Mouse (Mus musculus): ENCODE data around the gene Lzts2. TPM values are rescaled to one million over a fixed set of nuclear protein-coding genes. Genes with fewer than 3 reads are reported as not detected.

Gene Lzts2
- polyA plus RNA-seq, 2 experiments: 64.7 to 87.0 TPM

GRCm38 (mm10) chr19:45073871-45074542 lies 59.8 kb downstream of the Lzts2 start:
- Histone ChIP-seq H3K27me3 (ENCODE audit: control insufficient read depth, insufficient read depth, low read length) (peaks cover 35% of the 10 kb centered on the region), H3K4me2 (replicated peaks; ENCODE audit: low read depth, low read length, severe bottlenecking) (peak overlapping the region; percentile 93), H3K36me3 (ENCODE audit: control insufficient read depth, insufficient read depth, low read length) (no peaks in the 10 kb centered on the region), H3K9me3 (ENCODE audit: control insufficient read depth, low read length) (no peaks in the 10 kb centered on the region), H3K4me3 (replicated peaks; ENCODE audit: low read length) (peak overlapping the region; percentile 73), H3K9ac (ENCODE audit: low read depth, low read length, severe bottlenecking) (peak overlapping the region; percentile 78), H3K4me1 (ENCODE audit: control insufficient read depth, insufficient read depth, low read length) (peaks cover 31% of the 10 kb centered on the region), H3K27ac (replicated peaks; ENCODE audit: low read depth, low read length) (peak overlapping the region; percentile 99)
- 9% methylated on average over 20 of the region's 20 CpGs for WGBS
- no peak for ATAC-seq (ENCODE audit: low FRiP score, low read depth)
- no peak for TF ChIP-seq POLR2A (IDR thresholded peaks at IDR 0.05; ENCODE audit: borderline replicate concordance, extremely low read depth, insufficient read depth, insufficient read length)
- peak; percentile 89 for DNase-seq (ENCODE audit: low spot score)

- TF ChIP-seq POLR2A (IDR thresholded peaks at IDR 0.05; ENCODE audit: borderline replicate concordance, extremely low read depth, insufficient read depth, insufficient read length): peak; percentile 74; the same call in 1 of the 2 replicates
- Histone ChIP-seq H3K9ac (ENCODE audit: low read depth, low read length, severe bottlenecking) (peak within 1 kb of the TSS; percentile 78), H3K4me2 (replicated peaks; ENCODE audit: low read depth, low read length, severe bottlenecking) (peak within 1 kb of the TSS; percentile 93), H3K27ac (replicated peaks; ENCODE audit: low read depth, low read length) (peak within 1 kb of the TSS; percentile 99), H3K9me3 (ENCODE audit: control insufficient read depth, low read length) (no peaks in the 10 kb centered on the region), H3K4me1 (ENCODE audit: control insufficient read depth, insufficient read depth, low read length) (peaks cover 37% of the 10 kb centered on the region), H3K27me3 (ENCODE audit: control insufficient read depth, insufficient read depth, low read length) (peaks cover 43% of the 10 kb centered on the region), H3K4me3 (replicated peaks; ENCODE audit: low read length) (peak within 1 kb of the TSS; percentile 73), H3K36me3 (ENCODE audit: control insufficient read depth, insufficient read depth, low read length) (no peaks in the 10 kb centered on the region)
- WGBS: 1% methylated on average over 42 of the region's 45 CpGs
- ATAC-seq (ENCODE audit: low FRiP score, low read depth) (peak; percentile 93), DNase-seq (ENCODE audit: low spot score) (peak; percentile 96)
Observed at GRCm38 (mm10) chr19:45074580-45075322, 60.5 kb downstream of the Lzts2 start, which contains the start of gene Kazald1. TSS of gene Kazald1 (plus strand) at chr19:45075241.

DNA sequence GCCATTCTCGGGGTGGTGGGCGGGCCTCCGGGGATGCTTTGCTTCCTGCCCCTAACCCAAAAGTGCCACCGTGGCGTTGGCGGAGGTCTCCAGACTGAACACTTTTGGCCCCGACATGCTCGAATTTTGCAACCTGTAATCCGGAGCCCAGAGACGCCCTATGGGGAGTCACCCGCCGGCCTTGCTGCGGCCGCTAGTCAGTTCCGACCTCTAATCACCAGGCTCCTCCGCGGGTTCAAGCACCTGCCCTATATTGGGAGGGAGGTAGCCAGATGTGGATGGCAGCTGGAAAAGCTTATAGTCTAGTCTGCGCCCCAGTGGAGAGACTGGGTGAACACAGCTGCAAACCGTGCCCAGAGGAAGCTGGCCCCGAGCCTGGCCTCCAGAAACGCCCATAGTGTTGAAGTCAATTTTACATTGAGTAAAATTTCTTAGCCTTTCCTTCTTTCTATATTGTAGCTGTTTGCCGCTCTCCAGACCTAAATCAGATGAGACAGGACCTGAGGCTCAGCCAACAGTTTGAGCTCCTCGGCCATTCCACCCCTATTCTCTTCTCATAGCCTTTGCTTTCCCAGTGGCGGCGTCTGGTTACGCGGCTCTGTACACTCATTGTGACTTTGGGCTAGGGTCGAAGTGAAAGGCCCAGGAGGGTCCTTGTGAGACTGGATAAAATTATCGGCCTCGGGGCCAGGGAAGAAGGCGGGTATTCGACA lies 61.3 kb downstream of the Lzts2 start:
- peaks cover 45% of the 10 kb centered on the region for H3K4me1 ChIP-seq (ENCODE audit: control insufficient read depth, insufficient read depth, low read length)

GRCm38 (mm10) chr19:45076036-45076575 lies 61.9 kb downstream of the Lzts2 start:
- peak overlapping the region; percentile 93 for H3K4me2 ChIP-seq (replicated peaks; ENCODE audit: low read depth, low read length, severe bottlenecking)
- H3K4me1 ChIP-seq (ENCODE audit: control insufficient read depth, insufficient read depth, low read length): peaks cover 51% of the 10 kb centered on the region
- H3K9me3 ChIP-seq (ENCODE audit: control insufficient read depth, low read length): no peaks in the 10 kb centered on the region
- WGBS: 9% methylated on average over 17 of the region's 17 CpGs
- 0 out of 2 replicates have a peak overlapping the region, but pooled peaks have one; percentile 99 for H3K27ac ChIP-seq (replicated peaks; ENCODE audit: low read depth, low read length)
- H3K9ac ChIP-seq (ENCODE audit: low read depth, low read length, severe bottlenecking): peak overlapping the region; percentile 58
- DNase-seq (ENCODE audit: low spot score): no peak
- H3K27me3 ChIP-seq (ENCODE audit: control insufficient read depth, insufficient read depth, low read length): peaks cover 56% of the 10 kb centered on the region
- ATAC-seq (ENCODE audit: low FRiP score, low read depth): no peak
- no peaks in the 10 kb centered on the region for H3K36me3 ChIP-seq (ENCODE audit: control insufficient read depth, insufficient read depth, low read length)
- peak overlapping the region; percentile 73 for H3K4me3 ChIP-seq (replicated peaks; ENCODE audit: low read length)
- no peak for TF ChIP-seq POLR2A (IDR thresholded peaks at IDR 0.05; ENCODE audit: borderline replicate concordance, extremely low read depth, insufficient read depth, insufficient read length)

More for the DNA sequence above, 61.3 kb downstream of the Lzts2 start:
- no peak for TF ChIP-seq POLR2A (IDR thresholded peaks at IDR 0.05; ENCODE audit: borderline replicate concordance, extremely low read depth, insufficient read depth, insufficient read length)
- no peaks in the 10 kb centered on the region for H3K9me3 ChIP-seq (ENCODE audit: control insufficient read depth, low read length)
- H3K4me2 ChIP-seq (replicated peaks; ENCODE audit: low read depth, low read length, severe bottlenecking): peak overlapping the region; percentile 93
- H3K9ac ChIP-seq (ENCODE audit: low read depth, low read length, severe bottlenecking): peak overlapping the region; percentile 78
- under 1% methylated on average over 32 of the region's 32 CpGs for WGBS
- no peaks in the 10 kb centered on the region for H3K36me3 ChIP-seq (ENCODE audit: control insufficient read depth, insufficient read depth, low read length)
- peak overlapping the region; percentile 73 for H3K4me3 ChIP-seq (replicated peaks; ENCODE audit: low read length)
- peak; percentile 60 for DNase-seq (ENCODE audit: low spot score)
- peak; percentile 45 for ATAC-seq (ENCODE audit: low FRiP score, low read depth)
- H3K27ac ChIP-seq (replicated peaks; ENCODE audit: low read depth, low read length): peak overlapping the region; percentile 99
- peaks cover 50% of the 10 kb centered on the region for H3K27me3 ChIP-seq (ENCODE audit: control insufficient read depth, insufficient read depth, low read length)

Other genes starting within 250 kb of the Lzts2 start
- 28.3 and 35.0 TPM in 2 replicates for gene Slf2, start 83.3 kb upstream of the Lzts2 start, polyA plus RNA-seq (2012; rRNA removed)
- 39.1 and 41.6 TPM in 2 replicates for gene Slf2, start 83.3 kb upstream of the Lzts2 start, polyA plus RNA-seq (2014; fragmentation: Nextera tagmentation; extraction: Ambion mirVana)
- 61.3 and 79.8 TPM in 2 replicates for gene Sema4g, start 25.3 kb upstream of the Lzts2 start, polyA plus RNA-seq (2012; rRNA removed)
- gene Sema4g, start 25.3 kb upstream of the Lzts2 start, polyA plus RNA-seq (2014; fragmentation: Nextera tagmentation; extraction: Ambion mirVana): 5.4 and 7.3 TPM in 2 replicates
- gene Twnk, start 8.8 kb upstream of the Lzts2 start, polyA plus RNA-seq (2012; rRNA removed): 13.6 and 15.9 TPM in 2 replicates
- gene Twnk, start 8.8 kb upstream of the Lzts2 start, polyA plus RNA-seq (2014; fragmentation: Nextera tagmentation; extraction: Ambion mirVana): 12.5 and 13.3 TPM in 2 replicates
- 67.6 and 78.9 TPM in 2 replicates for gene Mrpl43, start 8.0 kb upstream of the Lzts2 start, polyA plus RNA-seq (2012; rRNA removed)
- 55.0 and 61.3 TPM in 2 replicates for gene Mrpl43, start 8.0 kb upstream of the Lzts2 start, polyA plus RNA-seq (2014; fragmentation: Nextera tagmentation; extraction: Ambion mirVana)
- 0.85 and 0.99 TPM in 2 replicates for gene Pdzd7, start 31.3 kb downstream of the Lzts2 start, polyA plus RNA-seq (2012; rRNA removed)
- gene Pdzd7, start 31.3 kb downstream of the Lzts2 start, polyA plus RNA-seq (2014; fragmentation: Nextera tagmentation; extraction: Ambion mirVana): 0.26 and 0.47 TPM in 2 replicates
- gene Sfxn3, start 33.1 kb downstream of the Lzts2 start, polyA plus RNA-seq (2012; rRNA removed): 44.9 and 48.0 TPM in 2 replicates
- gene Sfxn3, start 33.1 kb downstream of the Lzts2 start, polyA plus RNA-seq (2014; fragmentation: Nextera tagmentation; extraction: Ambion mirVana): 30.5 and 32.5 TPM in 2 replicates
- 20.5 and 22.9 TPM in 2 replicates for gene Kazald1, start 60.8 kb downstream of the Lzts2 start, polyA plus RNA-seq (2012; rRNA removed)
- gene Kazald1, start 60.8 kb downstream of the Lzts2 start, polyA plus RNA-seq (2014; fragmentation: Nextera tagmentation; extraction: Ambion mirVana): 31.1 and 33.1 TPM in 2 replicates
- gene Tlx1, start 136.3 kb downstream of the Lzts2 start, polyA plus RNA-seq (2012; rRNA removed): 0.68 and 0.82 TPM in 2 replicates
- 0.18 and 0.55 TPM in 2 replicates for gene Tlx1, start 136.3 kb downstream of the Lzts2 start, polyA plus RNA-seq (2014; fragmentation: Nextera tagmentation; extraction: Ambion mirVana)
- 2.7 and 3.9 TPM in 2 replicates for gene Lbx1, start 221.4 kb downstream of the Lzts2 start, polyA plus RNA-seq (2012; rRNA removed)
- gene Lbx1, start 221.4 kb downstream of the Lzts2 start, polyA plus RNA-seq (2014; fragmentation: Nextera tagmentation; extraction: Ambion mirVana): 1.4 and 2.2 TPM in 2 replicates

Measured in limb, embryonic 14.5 days (tissue).